Comparison of ENCODE assay signal across 8 mouse cellular contexts in genomic region chr15:82898141-82898739, GRCm38 (mm10).
DNase-seq lines count a peak whose midpoint lies in the region; ATAC-seq and TF ChIP-seq lines count a peak whose summit lies in the region.

No protein-coding gene starts in this region.

- H3K27ac ChIP-seq in heart, embryonic 12.5 days (ENCODE audit: poor library complexity, severe bottlenecking), result no peak overlapping the region
- no peak overlapping the region for H3K27ac ChIP-seq in CH12.LX (ENCODE audit: insufficient read depth, low read depth)
- H3K27ac ChIP-seq in forebrain, embryonic 14.5 days (ENCODE audit: low read depth, low read length), result no peak overlapping the region
- H3K27ac ChIP-seq in liver, embryonic 15.5 days (replicated peaks), result peak overlapping the region; percentile 92; the same call in 1 of the 2 replicates

- no peak for TF ChIP-seq EP300 in CH12.LX (IDR thresholded peaks at IDR 0.05; ENCODE audit: low read length)

- no peaks in the 10 kb centered on the region for H3K9me3 ChIP-seq in heart, embryonic 12.5 days (replicated peaks)
- H3K9me3 ChIP-seq in CH12.LX (replicated peaks; ENCODE audit: low read length), result no peaks in the 10 kb centered on the region
- no peaks in the 10 kb centered on the region for H3K9me3 ChIP-seq in forebrain, embryonic 14.5 days (replicated peaks; ENCODE audit: control insufficient read depth, low read length)
- no peaks in the 10 kb centered on the region for H3K9me3 ChIP-seq in liver, embryonic 15.5 days (replicated peaks)

- H3K9ac ChIP-seq in heart, embryonic 12.5 days, result peak overlapping the region; percentile 94
- H3K9ac ChIP-seq in CH12.LX (ENCODE audit: insufficient read depth, low read depth), result peak overlapping the region; percentile 97; the same call in 1 of the 2 replicates
- H3K9ac ChIP-seq in forebrain, embryonic 14.5 days (ENCODE audit: low read length), result peak overlapping the region; percentile 93
- peak overlapping the region; percentile 97 for H3K9ac ChIP-seq in liver, embryonic 15.5 days

- peaks cover 44% of the 10 kb centered on the region for H3K79me2 ChIP-seq in CH12.LX (replicated peaks; ENCODE audit: control insufficient read depth, extremely low read depth, insufficient read depth, poor library complexity, severe bottlenecking)

- no peak for TF ChIP-seq RAD21 in CH12.LX (IDR thresholded peaks at IDR 0.05; ENCODE audit: low read depth, low read length)

- ATAC-seq in heart, embryonic 12.5 days (ENCODE audit: insufficient number of reproducible peaks, low FRiP score), result no peak
- ATAC-seq in forebrain, embryonic 14.5 days, result no peak
- no peak for ATAC-seq in liver, embryonic 15.5 days (ENCODE audit: insufficient read depth)
- ATAC-seq in cerebellum, adult (ENCODE audit: insufficient number of reproducible peaks, low FRiP score, low TSS enrichment), result no peak

- H3K4me3 ChIP-seq in heart, embryonic 12.5 days, result peak overlapping the region; percentile 96
- peak overlapping the region; percentile 81 to 100 (median 97) for H3K4me3 ChIP-seq in CH12.LX (replicated peaks in 1 of 3; ENCODE audit: low read depth in 2 of 3, low read length in 2 of 3, poor library complexity in 1 of 3)
- peak overlapping the region; percentile 99 for H3K4me3 ChIP-seq in forebrain, embryonic 14.5 days (ENCODE audit: low read depth, low read length)
- H3K4me3 ChIP-seq in liver, embryonic 15.5 days (replicated peaks), result peak overlapping the region; percentile 96

- intact Hi-C loops in heart, postnatal 10 days (cut with DNase I), result no loop called here

- DNase-seq in heart, postnatal 10 days, result no peak
- DNase-seq in CH12.LX (ENCODE audit: extremely low read depth), result no peak
- DNase-seq in forebrain, embryonic 14.5 days (ENCODE audit: low spot score), result no peak
- no peak for DNase-seq in adrenal gland, postnatal 10 days
- no peak for DNase-seq in ovary, adult 18-20 months (ENCODE audit: low spot score)

- H3K36me3 ChIP-seq in heart, embryonic 12.5 days, result no peaks in the 10 kb centered on the region
- H3K36me3 ChIP-seq in CH12.LX (replicated peaks in 1 of 2; ENCODE audit: control insufficient read depth in 1 of 2, insufficient read depth in 1 of 2, low read length in 1 of 2), result peaks cover 0 to 16% of the 10 kb centered on the region in 2 experiments
- H3K36me3 ChIP-seq in forebrain, embryonic 14.5 days (ENCODE audit: control insufficient read depth, insufficient read depth, low read length), result no peaks in the 10 kb centered on the region
- no peaks in the 10 kb centered on the region for H3K36me3 ChIP-seq in liver, embryonic 15.5 days (replicated peaks)

- peak overlapping the region; percentile 93 for H3K4me2 ChIP-seq in heart, embryonic 12.5 days
- peak overlapping the region; percentile 97 for H3K4me2 ChIP-seq in CH12.LX (ENCODE audit: insufficient read depth, low read depth, poor library complexity, severe bottlenecking)
- peak overlapping the region; percentile 81 for H3K4me2 ChIP-seq in forebrain, embryonic 14.5 days (ENCODE audit: low read length)
- H3K4me2 ChIP-seq in liver, embryonic 15.5 days, result peak overlapping the region; percentile 84

- TF ChIP-seq CTCF in CH12.LX (conservative IDR thresholded peaks at IDR 0.05 in 1 of 2, IDR thresholded peaks at IDR 0.05 in 1 of 2; ENCODE audit: low read depth in 2 of 2, low read length in 2 of 2), result no peak

- 22% methylated on average over 11 of the region's 11 CpGs for WGBS in heart, embryonic 12.5 days
- WGBS in forebrain, embryonic 14.5 days, result 18% methylated on average over 11 of the region's 11 CpGs
- WGBS in liver, embryonic 15.5 days (ENCODE audit: insufficient replicate concordance), result 21% methylated on average over 11 of the region's 11 CpGs

- peaks cover 44% of the 10 kb centered on the region for H3K4me1 ChIP-seq in heart, embryonic 12.5 days (replicated peaks)
- H3K4me1 ChIP-seq in CH12.LX (ENCODE audit: control insufficient read depth in 1 of 2, insufficient read depth in 2 of 2), result peaks cover 5 to 73% of the 10 kb centered on the region in 2 experiments
- peaks cover 29% of the 10 kb centered on the region for H3K4me1 ChIP-seq in forebrain, embryonic 14.5 days (ENCODE audit: control insufficient read depth, insufficient read depth, low read length)
- H3K4me1 ChIP-seq in liver, embryonic 15.5 days (replicated peaks), result peaks cover 34% of the 10 kb centered on the region

- TF ChIP-seq POLR2A in CH12.LX (IDR thresholded peaks at IDR 0.05; ENCODE audit: low read depth, low read length), result no peak

- in situ Hi-C loops in CH12.LX (cut with MboI; ENCODE audit: low pct_ligation_motif_present, low pct_unique_long_range_greater_than_20kb, low sequenced_read_pairs), result no loop called here

- dilution Hi-C loops in CH12.LX (cut with MboI; ENCODE audit: extremely low pct_ligation_motif_present, extremely low pct_unique_long_range_greater_than_20kb, low sequenced_read_pairs), result no loop called here

- H3K27me3 ChIP-seq in heart, embryonic 12.5 days (replicated peaks), result no peaks in the 10 kb centered on the region
- H3K27me3 ChIP-seq in CH12.LX (replicated peaks), result no peaks in the 10 kb centered on the region
- H3K27me3 ChIP-seq in forebrain, embryonic 14.5 days (replicated peaks; ENCODE audit: control insufficient read depth, insufficient read depth, low read length), result no peaks in the 10 kb centered on the region
- H3K27me3 ChIP-seq in liver, embryonic 15.5 days, result no peaks in the 10 kb centered on the region

TF ChIP-seq in CH12.LX, 34 proteins besides CTCF, POLR2A, EP300 and RAD21:
- no peak for TF ChIP-seq MAZ (IDR thresholded peaks at IDR 0.05; ENCODE audit: low read depth, low read length)
- TF ChIP-seq POLR2AphosphoS2 (IDR thresholded peaks at IDR 0.05; ENCODE audit: low read depth, low read length), result no peak
- no peak for TF ChIP-seq PAX5 (IDR thresholded peaks at IDR 0.05; ENCODE audit: low read length)
- TF ChIP-seq E2F4 (IDR thresholded peaks at IDR 0.05; ENCODE audit: insufficient replicate concordance, low read depth, low read length), result no peak
- no peak for TF ChIP-seq ELF1 (IDR thresholded peaks at IDR 0.05; ENCODE audit: low read depth, low read length)
- no peak for TF ChIP-seq JUN (IDR thresholded peaks at IDR 0.05; ENCODE audit: insufficient read depth, low read depth, low read length)
- no peak for TF ChIP-seq ZC3H11A (IDR thresholded peaks at IDR 0.05; ENCODE audit: low read depth, low read length)
- no peak for TF ChIP-seq MAX (IDR thresholded peaks at IDR 0.05; ENCODE audit: low read length)
- TF ChIP-seq RCOR1 (conservative IDR thresholded peaks at IDR 0.05; ENCODE audit: low read depth, low read length), result no peak
- no peak for TF ChIP-seq ZNF384 (IDR thresholded peaks at IDR 0.05; ENCODE audit: low read depth, low read length)
- no peak for TF ChIP-seq TCF12 (IDR thresholded peaks at IDR 0.05; ENCODE audit: low read depth, low read length)
- TF ChIP-seq NRF1 (IDR thresholded peaks at IDR 0.05; ENCODE audit: low read depth, low read length), result no peak
- no peak for TF ChIP-seq IRF4 (IDR thresholded peaks at IDR 0.05; ENCODE audit: low read depth, low read length)
- TF ChIP-seq ZKSCAN1 (IDR thresholded peaks at IDR 0.05; ENCODE audit: borderline replicate concordance, low read depth, low read length), result no peak
- no peak for TF ChIP-seq ZMIZ1 (IDR thresholded peaks at IDR 0.05; ENCODE audit: low read depth, low read length)
- TF ChIP-seq CHD1 (IDR thresholded peaks at IDR 0.05; ENCODE audit: low read depth, low read length), result no peak; the same call in 1 of the 2 replicates
- TF ChIP-seq MAFK (IDR thresholded peaks at IDR 0.05; ENCODE audit: insufficient replicate concordance, low read length), result no peak
- TF ChIP-seq TBP (conservative IDR thresholded peaks at IDR 0.05; ENCODE audit: low read depth, low read length), result no peak
- TF ChIP-seq HCFC1 (IDR thresholded peaks at IDR 0.05; ENCODE audit: low read depth, low read length), result no peak
TF ChIP-seq in CH12.LX: peak in this region for 0.
